31 mouse cellular contexts compared by ENCODE assay signal in the genomic region with DNA sequence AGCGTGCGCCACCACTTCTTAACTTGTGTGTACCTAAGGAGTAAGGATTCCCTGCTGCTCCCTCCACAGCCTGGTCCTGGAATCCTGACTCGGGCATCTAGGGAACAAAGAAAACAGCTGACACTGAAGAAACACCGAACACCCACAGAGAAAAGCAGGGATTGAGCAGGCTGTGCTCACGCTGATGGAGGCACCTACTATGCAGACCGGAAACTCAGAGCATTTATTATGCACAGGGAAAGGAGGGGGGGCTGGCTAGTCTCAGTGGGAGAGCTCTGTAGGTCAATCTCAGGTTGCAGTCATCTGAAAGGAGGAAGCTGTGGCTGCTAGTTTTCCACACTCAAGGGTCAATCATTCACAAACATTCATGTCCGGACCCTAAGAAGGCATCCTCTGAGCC.
DNase-seq lines count a peak whose midpoint lies in the region; ATAC-seq and TF ChIP-seq lines count a peak whose summit lies in the region.
"Had no signal": no experiment of that assay in that cellular context is flagged by ENCODE, and none has a peak within 500 bp of the region (broad histone marks: within the 10 kb centered on the region; RNA-seq: fewer than 3 reads in every experiment).

No protein-coding gene starts in this region.

- TF ChIP-seq CTCF in ES-Bruce4 (IDR thresholded peaks at IDR 0.05; ENCODE audit: low read depth, low read length) = no peak

- no peak for ATAC-seq in hindbrain, embryonic 11.5 days (ENCODE audit: low FRiP score)
- no peak for ATAC-seq in liver, embryonic 11.5 days (replicated peaks; ENCODE audit: low FRiP score)
- ATAC-seq: forebrain, embryonic 14.5 days; forebrain, postnatal 0 days; hindbrain, embryonic 16.5 days; intestine, embryonic 15.5 days had no signal

- H3K4me2 ChIP-seq in hindbrain, embryonic 11.5 days (replicated peaks; ENCODE audit: low read depth, low read length) = no peak overlapping the region
- no peak overlapping the region for H3K4me2 ChIP-seq in liver, embryonic 11.5 days
- H3K4me2 ChIP-seq: embryonic facial prominence, embryonic 12.5 days; embryonic facial prominence, embryonic 15.5 days; heart, embryonic 13.5 days; hindbrain, embryonic 13.5 days; intestine, embryonic 15.5 days had no signal

- 31% methylated on average over 7 of the region's 7 CpGs for WGBS in hindbrain, embryonic 11.5 days
- 76% methylated on average over 7 of the region's 7 CpGs for WGBS in liver, embryonic 11.5 days

- no peak overlapping the region for H3K9ac ChIP-seq in ES-Bruce4 (ENCODE audit: low read depth, poor library complexity, severe bottlenecking)
- H3K9ac ChIP-seq in ES-E14 (ENCODE audit: insufficient read depth, low read depth, low read length, poor library complexity, severe bottlenecking) = no peak overlapping the region
- no peak overlapping the region for H3K9ac ChIP-seq in hindbrain, embryonic 11.5 days (ENCODE audit: low read depth, low read length)
- no peak overlapping the region for H3K9ac ChIP-seq in liver, embryonic 11.5 days (ENCODE audit: low read depth, low read length)
- H3K9ac ChIP-seq: embryonic facial prominence, embryonic 12.5 days; embryonic facial prominence, embryonic 15.5 days; forebrain, postnatal 0 days; heart, embryonic 13.5 days; hindbrain, embryonic 13.5 days; intestine, embryonic 15.5 days had no signal

- peak; percentile 15 for DNase-seq in embryo, embryonic 11 days
- no peak for DNase-seq in embryo, embryonic 9.5 days (ENCODE audit: extremely low spot score)
- DNase-seq in ES-E14 (ENCODE audit: low read depth, low spot score) (peak; percentile 46), ZHBTc4 (ENCODE audit: low read depth, low spot score) (peak; percentile 74)
- no peak for DNase-seq in hindbrain, embryonic 11.5 days (ENCODE audit: low spot score)
- DNase-seq in liver, embryonic 11.5 days (ENCODE audit: low spot score) = no peak
- DNase-seq: adrenal gland, adult 2 months; adrenal gland, postnatal 25 days; B cell, adult 2 months; cerebellum, adult 11-12 months; cerebellum, adult 9-10 months; cerebellum, postnatal 14 days; forebrain, postnatal 0 days; gastrocnemius, adult 2 months; gastrocnemius, postnatal 14 days; heart, adult 18-20 months; heart, postnatal 14 days; heart, postnatal 4 days; kidney, adult 11 months; kidney, adult 8-10 months had no signal

- H3K27ac ChIP-seq in ES-Bruce4 (ENCODE audit: insufficient read depth, low read length) (no peak overlapping the region), ES-E14 (ENCODE audit: insufficient read depth, low read depth, low read length, poor library complexity, severe bottlenecking) (no peak overlapping the region; the same call in 1 of the 2 replicates)
- H3K27ac ChIP-seq in hindbrain, embryonic 11.5 days (ENCODE audit: low read depth, low read length) = no peak overlapping the region
- H3K27ac ChIP-seq in liver, embryonic 11.5 days (ENCODE audit: low read depth, low read length) = no peak overlapping the region
- H3K27ac ChIP-seq: embryonic facial prominence, embryonic 12.5 days; embryonic facial prominence, embryonic 15.5 days; gastrocnemius, adult 2 months; heart, embryonic 10.5 days; heart, embryonic 13.5 days; hindbrain, embryonic 13.5 days; intestine, embryonic 15.5 days had no signal

- H3K36me3 ChIP-seq in ES-Bruce4 (ENCODE audit: control insufficient read depth, insufficient read depth, low read length, poor library complexity, severe bottlenecking) (no peaks in the 10 kb centered on the region), ES-E14 (ENCODE audit: control insufficient read depth, insufficient read depth, low read length, poor library complexity, severe bottlenecking) (no peaks in the 10 kb centered on the region)
- H3K36me3 ChIP-seq in hindbrain, embryonic 11.5 days (ENCODE audit: control insufficient read depth, insufficient read depth, low read length) = no peaks in the 10 kb centered on the region
- H3K36me3 ChIP-seq in liver, embryonic 11.5 days (ENCODE audit: control insufficient read depth, insufficient read depth, low read length) = no peaks in the 10 kb centered on the region
- H3K36me3 ChIP-seq: embryonic facial prominence, embryonic 12.5 days; embryonic facial prominence, embryonic 15.5 days; G1E; heart, embryonic 10.5 days; heart, embryonic 13.5 days; hindbrain, embryonic 13.5 days; intestine, embryonic 15.5 days had no signal

- in situ Hi-C loops in ES-E14 (cut with MboI; ENCODE audit: low sequenced_read_pairs in 2 of 2, unreplicated experiment in 2 of 2) = no loop called here

- H3K9me3 ChIP-seq in ES-Bruce4 (replicated peaks; ENCODE audit: control insufficient read depth, insufficient read depth, low read length, poor library complexity, severe bottlenecking) (peaks cover 2% of the 10 kb centered on the region; the same call in 1 of the 2 replicates), ES-E14 (ENCODE audit: control insufficient read depth, insufficient read depth, low read depth, low read length) (no peaks in the 10 kb centered on the region)
- no peaks in the 10 kb centered on the region for H3K9me3 ChIP-seq in hindbrain, embryonic 11.5 days (ENCODE audit: control insufficient read depth, low read length)
- H3K9me3 ChIP-seq in liver, embryonic 11.5 days (ENCODE audit: control insufficient read depth, low read length) = no peaks in the 10 kb centered on the region
- H3K9me3 ChIP-seq: embryonic facial prominence, embryonic 12.5 days; embryonic facial prominence, embryonic 15.5 days; heart, embryonic 10.5 days; heart, embryonic 13.5 days; hindbrain, embryonic 13.5 days; intestine, embryonic 15.5 days had no signal

- no peak for TF ChIP-seq POLR2A in ES-Bruce4 (IDR thresholded peaks at IDR 0.05; ENCODE audit: insufficient read depth, low read length)

- no peaks in the 10 kb centered on the region for H3K27me3 ChIP-seq in ES-Bruce4 (ENCODE audit: control insufficient read depth, insufficient read depth, low read length, poor library complexity, severe bottlenecking)
- no peaks in the 10 kb centered on the region for H3K27me3 ChIP-seq in hindbrain, embryonic 11.5 days (ENCODE audit: control insufficient read depth, insufficient read depth, low read length)
- H3K27me3 ChIP-seq in liver, embryonic 11.5 days (replicated peaks; ENCODE audit: control insufficient read depth, insufficient read depth, low read length) = no peaks in the 10 kb centered on the region
- H3K27me3 ChIP-seq: CH12.LX; embryonic facial prominence, embryonic 12.5 days; embryonic facial prominence, embryonic 15.5 days; heart, embryonic 13.5 days; hindbrain, embryonic 13.5 days; intestine, embryonic 15.5 days had no signal

- H3K4me3 ChIP-seq in ES-Bruce4 (ENCODE audit: low read depth, low read length) = no peak overlapping the region
- no peak overlapping the region for H3K4me3 ChIP-seq in ES-E14 (ENCODE audit: insufficient read depth in 1 of 2, low read depth in 1 of 2, low read length in 2 of 2, poor library complexity in 1 of 2, severe bottlenecking in 1 of 2)
- no peak overlapping the region for H3K4me3 ChIP-seq in hindbrain, embryonic 11.5 days (ENCODE audit: low read depth, low read length)
- H3K4me3 ChIP-seq in liver, embryonic 11.5 days (ENCODE audit: low read depth, low read length) = no peak overlapping the region
- H3K4me3 ChIP-seq: embryonic facial prominence, embryonic 12.5 days; embryonic facial prominence, embryonic 15.5 days; gastrocnemius, adult 2 months; heart, embryonic 10.5 days; heart, embryonic 13.5 days; hindbrain, embryonic 13.5 days; intestine, embryonic 15.5 days had no signal

- peak; percentile 76 for TF ChIP-seq EP300 in ES-Bruce4 (IDR thresholded peaks at IDR 0.05; ENCODE audit: insufficient read depth, low read depth, low read length)

- H3K4me1 ChIP-seq in ES-Bruce4 (ENCODE audit: control insufficient read depth, insufficient read depth, low read length) = peaks cover 1% of the 10 kb centered on the region
- 0 out of 4 replicates have a peak, but pooled peaks cover 2 to 3% of the 10 kb centered on the region in 2 experiments for H3K4me1 ChIP-seq in ES-E14 (ENCODE audit: control insufficient read depth in 2 of 2, insufficient read depth in 2 of 2, low read length in 2 of 2, poor library complexity in 1 of 2)
- H3K4me1 ChIP-seq in hindbrain, embryonic 11.5 days (replicated peaks; ENCODE audit: control insufficient read depth, insufficient read depth, low read length) = no peaks in the 10 kb centered on the region
- H3K4me1 ChIP-seq in liver, embryonic 11.5 days (replicated peaks; ENCODE audit: control insufficient read depth, insufficient read depth, low read length) = no peaks in the 10 kb centered on the region
- H3K4me1 ChIP-seq: embryonic facial prominence, embryonic 12.5 days; embryonic facial prominence, embryonic 15.5 days had no signal

TF ChIP-seq in ES-E14, 5 proteins besides CTCF, POLR2A, EP300 and RAD21:
- TF ChIP-seq CHD2 (IDR thresholded peaks at IDR 0.05; ENCODE audit: low read depth, low read length) (no peak), ZNF384 (IDR thresholded peaks at IDR 0.05; ENCODE audit: low read depth, low read length) (no peak), ZC3H11A (IDR thresholded peaks at IDR 0.05; ENCODE audit: borderline replicate concordance, low read depth, low read length) (no peak), HCFC1 (IDR thresholded peaks at IDR 0.05; ENCODE audit: borderline replicate concordance, insufficient read depth, low read length) (no peak), MAFK (IDR thresholded peaks at IDR 0.05; ENCODE audit: insufficient read depth, low read depth, low read length) (no peak)

Comparison
In these comparisons a context has a peak if more than half of its experiments do, and no peak if none do; other contexts are left out.
1. DNase-seq: peak in embryo, embryonic 11 days (single experiment), ES-E14 (single experiment) and ZHBTc4 (single experiment); none in embryo, embryonic 9.5 days (single experiment), hindbrain, embryonic 11.5 days (single experiment) and liver, embryonic 11.5 days (single experiment).